Mouse (Mus musculus) layer of hippocampus, adult 6 months (tissue): ENCODE results near the gene Btbd9. TPM values are rescaled to one million over a fixed set of nuclear protein-coding genes. Genes with fewer than 3 reads are reported as not detected.

Experiments used
- long read RNA-seq, 2 experiments: library from polyadenylated mRNA; unstranded; transcript quantifications; one replicate each; pipeline ENCODE4 v2.0.0; 2019 to 2020
- polyA plus RNA-seq: library from polyadenylated mRNA; unstranded; fragments of <200 nt; fragmentation: Nextera tagmentation; gene quantifications from 2 replicates; pipeline ENCODE4 v1.2.3, GENCODE M21; 2021

Btbd9 gene
- 94.6 and 97.7 TPM in 2 replicates for polyA plus RNA-seq
- long read RNA-seq, experiment 1, full-length matches to known transcripts: 118 of 185 reads
- long read RNA-seq, experiment 1, partial matches to known transcripts: 23 of 185 reads
- long read RNA-seq, experiment 1, other reads (novel, unspliced or antisense): 44 of 185 reads
- long read RNA-seq, experiment 2, full-length matches to known transcripts: 548 of 669 reads
- long read RNA-seq, experiment 2, partial matches to known transcripts: 33 of 669 reads
- long read RNA-seq, experiment 2, other reads (novel, unspliced or antisense): 88 of 669 reads

DNA sequence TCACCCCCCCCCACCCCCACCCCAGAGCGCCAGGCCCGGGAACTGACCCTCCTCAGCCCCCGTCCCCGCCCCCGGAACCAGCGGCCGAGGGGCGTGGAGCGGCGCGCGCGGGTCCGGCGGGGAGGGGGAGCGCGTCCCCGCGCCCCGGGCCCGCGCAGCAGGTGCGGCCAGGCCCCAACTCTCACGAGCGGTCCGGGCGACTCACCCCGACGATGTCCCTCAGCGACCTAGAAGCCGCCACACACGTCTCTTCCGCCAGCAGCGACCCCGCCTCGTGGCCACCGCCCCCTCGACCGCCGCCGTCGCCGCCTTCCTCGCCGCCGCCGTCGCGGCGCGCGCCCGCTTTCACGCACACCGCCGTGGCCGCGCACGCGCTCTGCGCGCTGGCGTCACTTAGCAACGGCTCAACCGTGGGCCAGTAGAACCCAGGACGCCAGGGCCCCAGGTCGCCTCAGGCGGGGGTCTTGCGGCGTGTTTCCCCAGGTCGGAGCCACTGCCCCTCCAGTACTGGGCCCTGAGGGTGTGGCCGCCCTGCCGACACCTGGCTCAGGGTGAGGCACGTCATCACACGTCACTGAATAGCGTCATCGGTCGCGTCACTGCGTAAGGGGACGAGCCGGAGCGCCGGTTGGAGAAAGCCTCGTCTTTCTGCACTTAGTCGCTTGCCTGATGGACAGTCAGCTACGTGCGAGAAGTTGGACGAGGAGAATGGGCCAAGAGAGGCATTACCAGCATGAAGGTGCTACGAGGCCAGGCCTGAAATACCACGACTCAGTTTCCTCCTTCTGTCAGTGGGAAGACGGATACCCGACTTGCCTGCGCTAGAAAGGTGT, at the start of gene Btbd9:
TSS of gene Btbd9 (minus strand) at position 548 of the 833 bp plus-strand sequence.

DNA sequence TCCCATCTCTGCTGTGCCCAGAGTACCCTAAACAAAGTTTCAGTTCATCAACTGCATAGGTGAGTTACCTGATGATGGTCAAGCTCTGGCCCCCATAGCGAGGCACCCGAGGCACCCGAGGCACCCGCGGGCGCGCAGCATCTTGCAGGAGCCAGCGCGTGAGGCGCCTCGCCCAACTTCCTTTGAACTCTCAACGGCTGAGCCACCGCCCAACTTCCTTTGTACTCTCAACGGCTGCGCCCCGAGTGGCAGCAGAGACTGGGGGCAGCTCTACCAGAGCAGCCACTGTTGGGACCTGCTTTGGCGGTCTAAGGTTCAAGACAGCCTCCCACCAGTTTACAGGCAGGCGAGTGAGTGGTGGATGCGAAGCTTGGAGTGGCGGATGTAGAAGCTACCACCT, 47.8 kb upstream of the Btbd9 start, which contains the start of gene Dnah8:
TSS of gene Dnah8 (plus strand) at position 223 of the 400 bp plus-strand sequence.

Other genes starting within 250 kb of the Btbd9 start
- gene Dnah8, start 47.9 kb upstream of the Btbd9 start, polyA plus RNA-seq: 0.46 and 0.55 TPM in 2 replicates
- 306 and 327 TPM in 2 replicates for gene Glo1, start 50.4 kb upstream of the Btbd9 start, polyA plus RNA-seq